Comparison of ENCODE assay signal across 21 mouse cellular contexts in the genomic region with DNA sequence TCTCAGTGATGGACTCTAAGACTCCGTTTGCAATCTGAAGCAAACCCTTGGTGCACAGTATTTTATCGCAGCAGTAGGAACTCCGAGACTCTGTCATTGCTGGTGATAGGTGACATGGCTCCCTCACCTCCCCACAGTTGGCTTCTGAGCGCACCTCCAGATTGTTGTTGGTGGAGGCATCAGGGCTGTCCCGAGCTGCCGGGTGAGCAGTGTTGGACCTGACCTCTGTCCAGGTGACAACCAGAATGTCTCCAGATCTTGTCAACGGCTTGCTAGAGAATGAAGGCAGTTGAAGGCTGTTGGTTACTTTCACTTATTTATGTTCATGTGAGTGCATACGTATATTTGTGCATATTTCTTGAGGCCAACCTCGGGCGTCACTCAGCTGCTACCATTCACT. TPM values are rescaled to one million over a fixed set of nuclear protein-coding genes. Genes with fewer than 3 reads are reported as not detected.
DNase-seq lines count a peak whose midpoint lies in the region; ATAC-seq and TF ChIP-seq lines count a peak whose summit lies in the region.
"Had no signal": no experiment of that assay in that cellular context is flagged by ENCODE, and none has a peak within 500 bp of the region (broad histone marks: within the 10 kb centered on the region; RNA-seq: fewer than 3 reads in every experiment).

No protein-coding gene starts in this region.

- no peak for ATAC-seq in forebrain, embryonic 11.5 days (replicated peaks; ENCODE audit: low FRiP score)
- ATAC-seq: activated CD4-positive, CD25-positive, alpha-beta regulatory T cell, adult 4 months; CD4-positive, CD25-positive, alpha-beta regulatory T cell, adult 4 months; Patski had no signal

- DNase-seq in forebrain, embryonic 11.5 days (ENCODE audit: low spot score): peak; percentile 23
- DNase-seq in forebrain, embryonic 10.5 days (ENCODE audit: extremely low spot score, low spot score): no peak
- peak; percentile 69 for DNase-seq in heart, adult 11 months
- DNase-seq in heart, postnatal 36 days: no peak
- DNase-seq in heart, embryonic 10.5 days (ENCODE audit: low spot score): peak; percentile 71
- DNase-seq in heart, adult 2 months: no peak
- peak; percentile 28 for DNase-seq in testis, postnatal 10 days (ENCODE audit: low spot score)
- no peak for DNase-seq in testis, postnatal 14 days (ENCODE audit: low spot score)
- DNase-seq: adrenal gland, adult 2 months; adrenal gland, adult 8-10 months; adrenal gland, postnatal 10 days; adrenal gland, postnatal 14 days; adrenal gland, postnatal 25 days; adrenal gland, postnatal 36 days; B cell, adult 2 months; cerebellum, adult 11 months; cerebellum, adult 11-12 months had no signal

- H3K27me3 ChIP-seq in forebrain, embryonic 11.5 days (ENCODE audit: control insufficient read depth, insufficient read depth, low read length): peaks cover 9% of the 10 kb centered on the region
- peaks cover 27% of the 10 kb centered on the region for H3K27me3 ChIP-seq in forebrain, embryonic 10.5 days (ENCODE audit: poor library complexity, severe bottlenecking)
- peaks cover 36% of the 10 kb centered on the region for H3K27me3 ChIP-seq in heart, embryonic 10.5 days (ENCODE audit: insufficient read depth, poor library complexity, severe bottlenecking)
- H3K27me3 ChIP-seq in heart, adult 2 months (ENCODE audit: control insufficient read depth, insufficient read depth, low read length): peaks cover 3% of the 10 kb centered on the region

- no peak for TF ChIP-seq POLR2A in heart, adult 2 months (IDR thresholded peaks at IDR 0.05; ENCODE audit: insufficient read depth, low read depth, low read length)

- no peak overlapping the region for H3K27ac ChIP-seq in forebrain, embryonic 11.5 days (ENCODE audit: low read depth, low read length)
- no peak overlapping the region for H3K27ac ChIP-seq in forebrain, embryonic 10.5 days
- H3K27ac ChIP-seq in heart, embryonic 10.5 days: no peak overlapping the region
- H3K27ac ChIP-seq in heart, adult 2 months: no peak overlapping the region

- no peak for TF ChIP-seq CTCF in heart, adult 2 months (IDR thresholded peaks at IDR 0.05)

- no peaks in the 10 kb centered on the region for H3K36me3 ChIP-seq in forebrain, embryonic 11.5 days (ENCODE audit: control insufficient read depth, insufficient read depth, low read length)
- H3K36me3 ChIP-seq in forebrain, embryonic 10.5 days (replicated peaks): no peaks in the 10 kb centered on the region
- no peaks in the 10 kb centered on the region for H3K36me3 ChIP-seq in heart, embryonic 10.5 days
- no peaks in the 10 kb centered on the region for H3K36me3 ChIP-seq in heart, adult 2 months (ENCODE audit: control insufficient read depth, insufficient read depth, low read length)
- H3K36me3 ChIP-seq: G1E had no signal

- H3K9ac ChIP-seq in forebrain, embryonic 11.5 days (ENCODE audit: low read length): no peak overlapping the region
- H3K9ac ChIP-seq in heart, adult 2 months (ENCODE audit: low read depth, low read length): no peak overlapping the region

- no peak overlapping the region for H3K4me3 ChIP-seq in forebrain, embryonic 11.5 days (ENCODE audit: low read depth, low read length)
- no peak overlapping the region for H3K4me3 ChIP-seq in forebrain, embryonic 10.5 days
- no peak overlapping the region for H3K4me3 ChIP-seq in heart, embryonic 10.5 days
- no peak overlapping the region for H3K4me3 ChIP-seq in heart, adult 2 months

- no peaks in the 10 kb centered on the region for H3K9me3 ChIP-seq in forebrain, embryonic 11.5 days (ENCODE audit: control insufficient read depth, low read length)
- H3K9me3 ChIP-seq in forebrain, embryonic 10.5 days: no peaks in the 10 kb centered on the region
- no peaks in the 10 kb centered on the region for H3K9me3 ChIP-seq in heart, embryonic 10.5 days
- H3K9me3 ChIP-seq: G1E had no signal

- no peak for TF ChIP-seq EP300 in heart, adult 2 months (IDR thresholded peaks at IDR 0.05; ENCODE audit: insufficient read depth, low read depth, low read length)

- intact Hi-C loops in heart, postnatal 36 days (cut with DNase I): no loop called here
- intact Hi-C loops in heart, adult 2 months (cut with DNase I): no loop called here

- H3K79me2 ChIP-seq in heart, adult 2 months (replicated peaks; ENCODE audit: control insufficient read depth, insufficient read depth, low read length): no peaks in the 10 kb centered on the region

- WGBS in forebrain, embryonic 11.5 days: 93% methylated on average over 10 of the region's 10 CpGs
- 91% methylated on average over 10 of the region's 10 CpGs for WGBS in forebrain, embryonic 10.5 days
- 82% methylated on average over 10 of the region's 10 CpGs for WGBS in heart, embryonic 10.5 days
- 85% methylated on average over 10 of the region's 10 CpGs for WGBS in heart, adult 2 months

- 0 out of 2 replicates have a peak, but pooled peaks cover 3% of the 10 kb centered on the region for H3K4me1 ChIP-seq in forebrain, embryonic 11.5 days (replicated peaks; ENCODE audit: control insufficient read depth, insufficient read depth, low read length)
- H3K4me1 ChIP-seq in forebrain, embryonic 10.5 days: peaks cover 10% of the 10 kb centered on the region; the same call in 1 of the 2 replicates
- peaks cover 5% of the 10 kb centered on the region; the same call in 1 of the 2 replicates for H3K4me1 ChIP-seq in heart, embryonic 10.5 days
- H3K4me1 ChIP-seq in heart, adult 2 months (ENCODE audit: control insufficient read depth, insufficient read depth, low read length): no peaks in the 10 kb centered on the region

- no peak overlapping the region for H3K4me2 ChIP-seq in forebrain, embryonic 11.5 days (ENCODE audit: low read depth, low read length, severe bottlenecking)

RNA-seq across cellular contexts. Expression of gene Eef2kmt, which starts 55.0 kb away (rescaled TPM):
- 15.9 and 16.1 TPM in 2 replicates for polyA plus RNA-seq in forebrain, embryonic 11.5 days (2014; fragmentation: Nextera tagmentation; extraction: Ambion mirVana)
- 21.5 and 22.0 TPM in 2 replicates for polyA plus RNA-seq in forebrain, embryonic 10.5 days (2016; fragmentation: Nextera tagmentation; extraction: Ambion mirVana)
- 1 to 10 TPM; 8.5 to 9.0 TPM for total RNA-seq in heart, postnatal 36 days (2021)
- 23.3 and 24.8 TPM in 2 replicates for polyA plus RNA-seq in heart, embryonic 10.5 days (2016; fragmentation: Nextera tagmentation; extraction: Ambion mirVana)
- 1 to 10 TPM; 6.9 to 8.2 TPM for total RNA-seq in heart, adult 2 months (2021)
- 27.9 and 29.7 TPM in 2 replicates for polyA plus RNA-seq in heart, adult 2 months (2012; rRNA removed)

Comparison
In these comparisons a context has a peak if more than half of its experiments do, and no peak if none do; other contexts are left out.
1. DNase-seq: peak in forebrain, embryonic 11.5 days (single experiment), heart, adult 11 months (single experiment), heart, embryonic 10.5 days (single experiment) and testis, postnatal 10 days (single experiment); none in forebrain, embryonic 10.5 days (single experiment), heart, postnatal 36 days (0 of 2), heart, adult 2 months (0 of 2) and testis, postnatal 14 days (single experiment).